Mouse (Mus musculus) CH12.LX (cell line): ENCODE measurements at regions not wholly inside any gene's neighbourhood (a gene's known extent, or its start where the extent isn't known, plus 50 kb on each side); places are given as distances from the start of the nearest gene placed in this dataset.

Experiments
- DNase-seq: peaks from one replicate; pipeline ENCODE4 v3.0.0-alpha.2; 2013; ENCODE audit errors: extremely low read depth
- H3K27ac ChIP-seq: 2 replicates; pipeline ENCODE4 v1.5.1; 2012; ENCODE audit warnings: low read depth, mild to moderate bottlenecking, control low read depth, moderate library complexity; ENCODE audit not compliant: insufficient read depth
- H3K27me3 ChIP-seq: replicated peaks from 2 replicates; pipeline ENCODE3; 2012; ENCODE audit warnings: inconsistent platforms
- H3K36me3 ChIP-seq, 2 experiments: replicated peaks in 1 of 2; 2 replicates each; pipeline versions ENCODE3 to v1.6.1; 2012; ENCODE audit warnings: inconsistent platforms in 1 of 2, low read length in 1 of 2, mild to moderate bottlenecking in 1 of 2, mixed read lengths in 1 of 2, moderate library complexity in 1 of 2; ENCODE audit not compliant: control insufficient read depth in 1 of 2, insufficient read depth in 1 of 2
- H3K4me1 ChIP-seq, 2 experiments: 2 replicates each; pipeline ENCODE4 v1.6.1; 2012; ENCODE audit warnings: inconsistent platforms in 1 of 2, moderate library complexity in 1 of 2; ENCODE audit not compliant: insufficient read depth in 2 of 2, control insufficient read depth in 1 of 2
- H3K4me2 ChIP-seq: 2 replicates; pipeline ENCODE4 v1.6.1; 2012; ENCODE audit warnings: low read depth, mild to moderate bottlenecking, control low read depth; ENCODE audit not compliant: poor library complexity, insufficient read depth, severe bottlenecking
- H3K4me3 ChIP-seq, 3 experiments: fragments of 150-350 bp in 1 of 3; sonication (generic) in 1 of 3; replicated peaks in 1 of 3; 2 replicates each; pipeline versions ENCODE3 to v1.5.1; 2011 to 2012; ENCODE audit warnings: low read depth in 2 of 3, low read length in 2 of 3, mild to moderate bottlenecking in 2 of 3, moderate library complexity in 2 of 3, control low read depth in 1 of 3, improper control_type of control experiment in 1 of 3, inconsistent platforms in 1 of 3, mixed read lengths in 1 of 3; ENCODE audit not compliant: poor library complexity in 1 of 3
- H3K79me2 ChIP-seq: replicated peaks from 2 replicates; pipeline ENCODE4 v1.6.1; 2012; ENCODE audit warnings: mild to moderate bottlenecking, moderate library complexity; ENCODE audit not compliant: control insufficient read depth, poor library complexity, insufficient read depth, severe bottlenecking; ENCODE audit errors: extremely low read depth
- H3K9ac ChIP-seq: 2 replicates; pipeline ENCODE4 v1.6.1; 2012; ENCODE audit warnings: low read depth, mild to moderate bottlenecking, control low read depth, moderate library complexity; ENCODE audit not compliant: insufficient read depth
- H3K9me3 ChIP-seq: replicated peaks from 2 replicates; pipeline ENCODE3; 2012; ENCODE audit warnings: low read length, inconsistent platforms, mixed read lengths
- CHD2 ChIP-seq: IDR thresholded peaks from 2 replicates; pipeline ENCODE4 v1.6.1; 2011; ENCODE audit warnings: low read length, improper control_type of control experiment
- E2F4 ChIP-seq: IDR thresholded peaks from 2 replicates; pipeline ENCODE4 v1.6.1; 2011; ENCODE audit warnings: low read depth, low read length, improper control_type of control experiment; ENCODE audit not compliant: insufficient replicate concordance
- ETS1 ChIP-seq: conservative IDR thresholded peaks from 2 replicates; pipeline ENCODE4 v1.6.1; 2012; ENCODE audit warnings: low read depth, mild to moderate bottlenecking, inconsistent platforms, low read length, improper control_type of control experiment, moderate library complexity
- JUND ChIP-seq: conservative IDR thresholded peaks from 2 replicates; pipeline ENCODE4 v1.6.1; 2011; ENCODE audit warnings: low read depth, low read length, improper control_type of control experiment
- MAFK ChIP-seq: IDR thresholded peaks from 2 replicates; pipeline ENCODE4 v1.6.1; 2011; ENCODE audit warnings: low read length, improper control_type of control experiment; ENCODE audit not compliant: insufficient replicate concordance
- MAZ ChIP-seq: IDR thresholded peaks from 2 replicates; pipeline ENCODE4 v1.6.1; 2012; ENCODE audit warnings: low read depth, mild to moderate bottlenecking, inconsistent platforms, low read length, improper control_type of control experiment, moderate library complexity
- MXI1 ChIP-seq: IDR thresholded peaks from 2 replicates; pipeline ENCODE4 v1.6.1; 2011; ENCODE audit warnings: mild to moderate bottlenecking, low read depth, low read length, improper control_type of control experiment
- NELFE ChIP-seq: IDR thresholded peaks from 2 replicates; pipeline ENCODE4 v1.6.1; 2011; ENCODE audit warnings: low read depth, low read length, improper control_type of control experiment
- PAX5 ChIP-seq: IDR thresholded peaks from 2 replicates; pipeline ENCODE4 v1.6.1; 2012; ENCODE audit warnings: low read length, inconsistent platforms, mixed read lengths
- SIN3A ChIP-seq: IDR thresholded peaks from 2 replicates; pipeline ENCODE4 v1.6.1; 2012; ENCODE audit warnings: low read length, improper control_type of control experiment, inconsistent platforms
- SMC3 ChIP-seq: IDR thresholded peaks from 2 replicates; pipeline ENCODE4 v1.6.1; 2011; ENCODE audit warnings: low read depth, low read length, improper control_type of control experiment
- TBP ChIP-seq: conservative IDR thresholded peaks from 2 replicates; pipeline ENCODE4 v1.6.1; 2011; ENCODE audit warnings: low read depth, low read length, improper control_type of control experiment
- USF1 ChIP-seq: IDR thresholded peaks from 2 replicates; pipeline ENCODE4 v1.6.1; 2014; ENCODE audit warnings: low read depth, mild to moderate bottlenecking, inconsistent platforms, low read length, improper control_type of control experiment
- ZKSCAN1 ChIP-seq: IDR thresholded peaks from 2 replicates; pipeline ENCODE4 v1.6.1; 2012; ENCODE audit warnings: low read depth, inconsistent platforms, low read length, improper control_type of control experiment, borderline replicate concordance
- ZNF384 ChIP-seq: IDR thresholded peaks from 2 replicates; pipeline ENCODE4 v1.6.1; 2012; ENCODE audit warnings: low read depth, low read length, improper control_type of control experiment, inconsistent platforms
- dilution Hi-C: fragments of 300-500 bp; cut with MboI; formaldehyde crosslinking; loops from 2 replicates; pipeline ENCODE4 v1.14.3; 2020; ENCODE audit warnings: low sequenced_read_pairs; ENCODE audit not compliant: extremely low pct_unique_long_range_greater_than_20kb, extremely low pct_ligation_motif_present
- in situ Hi-C: fragments of 300-500 bp; cut with MboI; formaldehyde crosslinking; loops from 3 replicates; pipeline ENCODE4 v1.14.3; 2019; ENCODE audit warnings: low sequenced_read_pairs, low pct_ligation_motif_present, low pct_unique_long_range_greater_than_20kb, mixed read lengths

DNA sequence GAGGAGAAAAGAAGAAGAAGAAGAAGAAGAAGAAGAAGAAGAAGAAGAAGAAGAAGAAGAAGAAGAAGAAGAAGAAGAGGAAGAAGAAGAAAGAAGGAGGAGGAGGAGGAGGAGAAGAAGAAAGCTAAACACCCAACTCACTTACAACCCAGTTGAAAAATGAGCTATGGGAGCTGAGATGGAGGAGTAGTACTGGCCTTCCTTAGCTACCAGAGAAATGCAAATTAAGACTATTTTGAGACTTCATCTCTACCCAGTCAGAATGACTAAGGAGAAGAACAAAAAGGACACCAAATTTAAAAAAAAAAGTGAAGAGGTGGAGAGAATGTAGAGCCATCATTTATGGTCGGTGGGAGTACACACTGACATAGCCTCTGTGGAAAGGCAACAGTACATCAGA is 85.9 kb upstream of the Map9 start:
- TF ChIP-seq SIN3A, result no peak
- TF ChIP-seq PAX5, result no peak
- no peak for TF ChIP-seq E2F4
- TF ChIP-seq MAFK, result no peak
- TF ChIP-seq MAZ, result no peak
- TF ChIP-seq USF1, result no peak
- TF ChIP-seq ZNF384, result no peak
- TF ChIP-seq ZKSCAN1, result no peak
- no peak for TF ChIP-seq JUND
- no peak for TF ChIP-seq SMC3
- TF ChIP-seq NELFE, result no peak
- TF ChIP-seq, all 38 proteins: peak for 0
- H3K4me2 ChIP-seq, result no peak overlapping the region
- H3K27ac ChIP-seq, result no peak overlapping the region
- no peaks in the 10 kb centered on the region for H3K27me3 ChIP-seq
- dilution Hi-C loops, result no loop called here
- H3K9me3 ChIP-seq, result no peaks in the 10 kb centered on the region
- in situ Hi-C loops, result no loop called here
- no peak overlapping the region for H3K4me3 ChIP-seq
- H3K36me3 ChIP-seq, result no peaks in the 10 kb centered on the region
- no peak for DNase-seq
- H3K4me1 ChIP-seq, result peaks cover 0 to 7% of the 10 kb centered on the region in 2 experiments; a peak in 1 of 4 replicates
- no peak overlapping the region for H3K9ac ChIP-seq
- no peaks in the 10 kb centered on the region for H3K79me2 ChIP-seq

- TF ChIP-seq CHD2, result no peak
- TF ChIP-seq, all 38 proteins: peak for 0
- Histone ChIP-seq H3K9ac (no peak overlapping the region), H3K36me3 (no peaks in the 10 kb centered on the region), H3K27ac (no peak overlapping the region), H3K4me1 (no peaks in the 10 kb centered on the region), H3K4me3 (no peak overlapping the region), H3K4me2 (no peak overlapping the region), H3K27me3 (no peaks in the 10 kb centered on the region), H3K79me2 (no peaks in the 10 kb centered on the region), H3K9me3 (no peaks in the 10 kb centered on the region)
- in situ Hi-C loops (no loop called here), dilution Hi-C loops (no loop called here)
- DNase-seq, result no peak
Observed at GRCm38 (mm10) chr3:82265941-82266340, 91.9 kb upstream of the Map9 start.

DNA sequence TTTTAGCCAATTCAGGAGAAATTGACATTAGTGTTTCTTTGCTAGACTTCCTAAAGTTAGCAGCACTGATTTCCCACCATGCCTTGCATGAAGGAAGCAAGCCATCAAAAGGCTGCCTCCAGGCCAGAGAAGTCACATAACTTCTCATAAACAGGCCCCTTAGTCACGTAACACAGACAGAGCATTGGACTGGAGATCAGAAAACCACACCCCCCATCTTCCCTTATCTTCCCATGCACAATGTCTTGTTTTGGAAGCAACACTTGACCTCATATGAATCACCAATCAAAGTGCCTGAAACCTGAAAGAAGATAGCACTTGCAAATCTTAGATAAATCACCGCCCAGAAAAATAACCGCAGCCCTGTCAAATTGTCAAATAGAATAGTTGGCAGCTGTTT is 95.9 kb upstream of the Map9 start:
- H3K9ac ChIP-seq, result no peak overlapping the region
- H3K27ac ChIP-seq, result no peak overlapping the region
- H3K27me3 ChIP-seq, result no peaks in the 10 kb centered on the region
- dilution Hi-C loops, result no loop called here
- H3K4me2 ChIP-seq, result no peak overlapping the region
- no peak for TF ChIP-seq MXI1
- no peak for TF ChIP-seq USF1
- TF ChIP-seq ETS1, result no peak
- no peak for TF ChIP-seq TBP
- TF ChIP-seq SMC3, result no peak
- no peaks in the 10 kb centered on the region for H3K9me3 ChIP-seq
- DNase-seq, result no peak
- H3K79me2 ChIP-seq, result no peaks in the 10 kb centered on the region
- in situ Hi-C loops, result no loop called here
- no peaks in the 10 kb centered on the region for H3K4me1 ChIP-seq
- no peak overlapping the region for H3K4me3 ChIP-seq
- H3K36me3 ChIP-seq, result no peaks in the 10 kb centered on the region
